Mouse (Mus musculus) myocyte (in vitro differentiated cells): ENCODE measurements around the gene Plpp1.

Experiments used
- E2F4 ChIP-seq: IDR thresholded peaks from one replicate; pipeline ENCODE4 v1.6.1; 2011; ENCODE audit warnings: mild to moderate bottlenecking, control low read depth, moderate library complexity; ENCODE audit not compliant: insufficient read depth
- POLR2A ChIP-seq: IDR thresholded peaks from one replicate; pipeline ENCODE4 v1.6.1; 2011; ENCODE audit warnings: low read depth, mild to moderate bottlenecking, control low read depth, moderate library complexity; ENCODE audit not compliant: insufficient read length
- POLR2AphosphoS2 ChIP-seq: IDR thresholded peaks from one replicate; pipeline ENCODE4 v1.6.1; 2011; ENCODE audit warnings: low read depth, control low read depth; ENCODE audit not compliant: insufficient read length

- TF ChIP-seq POLR2A (peak; percentile 95), POLR2AphosphoS2 (peak; percentile 96), E2F4 (no peak)
Measured at GRCm38 (mm10) chr13:112800597-112801380, at the start of gene Plpp1.
